Mouse (Mus musculus): ENCODE results near the gene Phf12. TPM values are rescaled to one million over a fixed set of nuclear protein-coding genes. Genes with fewer than 3 reads are reported as not detected.

Phf12 gene
- 10.8 and 11.6 TPM in 2 replicates for polyA plus RNA-seq (2014; fragmentation: Nextera tagmentation; extraction: Ambion mirVana)

GRCm38 (mm10) chr11:77982441-77982905 is at the start of gene Phf12:
Gene Phf12 (plus strand): TSS chr11:77982754.
- WGBS = under 1% methylated on average over 61 of the region's 62 CpGs
- no peaks in the 10 kb centered on the region for H3K9me3 ChIP-seq (ENCODE audit: control insufficient read depth, low read length)
- peaks cover 20% of the 10 kb centered on the region for H3K36me3 ChIP-seq (ENCODE audit: control insufficient read depth, insufficient read depth, low read length)
- H3K27ac ChIP-seq (replicated peaks in 1 of 2; ENCODE audit: control insufficient read depth in 1 of 2, insufficient read depth in 1 of 2, low read depth in 2 of 2, low read length in 2 of 2) = peak within 1 kb of the TSS; percentile 95 to 98
- peaks cover 7% of the 10 kb centered on the region for H3K27me3 ChIP-seq (ENCODE audit: control insufficient read depth, insufficient read depth, low read length)
- H3K4me2 ChIP-seq (ENCODE audit: low read length) = peak within 1 kb of the TSS; percentile 91
- peak within 1 kb of the TSS; percentile 92 to 96 for H3K4me3 ChIP-seq (ENCODE audit: control insufficient read depth in 1 of 2, insufficient read depth in 1 of 2, low read depth in 1 of 2, low read length in 2 of 2)
- peaks cover 4 to 18% of the 10 kb centered on the region in 2 experiments for H3K4me1 ChIP-seq (ENCODE audit: control insufficient read depth in 2 of 2, insufficient read depth in 2 of 2, low read length in 2 of 2)
- peak; percentile 92 for ATAC-seq (ENCODE audit: insufficient number of reproducible peaks, insufficient read depth, low FRiP score, low read depth)
- peak within 1 kb of the TSS; percentile 100 for H3K9ac ChIP-seq (ENCODE audit: low read length)

GRCm38 (mm10) chr11:77934111-77934521 is 48.4 kb upstream of the Phf12 start:
- ATAC-seq (ENCODE audit: insufficient number of reproducible peaks, insufficient read depth, low FRiP score, low read depth) = no peak
- Histone ChIP-seq H3K9me3 (ENCODE audit: control insufficient read depth, low read length) (no peaks in the 10 kb centered on the region), H3K9ac (ENCODE audit: low read length) (no peak overlapping the region), H3K36me3 (ENCODE audit: control insufficient read depth, insufficient read depth, low read length) (no peaks in the 10 kb centered on the region), H3K4me3 (ENCODE audit: control insufficient read depth in 1 of 2, insufficient read depth in 1 of 2, low read depth in 1 of 2, low read length in 2 of 2) (no peak overlapping the region), H3K4me1 (ENCODE audit: control insufficient read depth in 2 of 2, insufficient read depth in 2 of 2, low read length in 2 of 2) (peaks cover 0 to 11% of the 10 kb centered on the region in 2 experiments; a peak in 3 of 4 replicates), H3K4me2 (ENCODE audit: low read length) (no peak overlapping the region), H3K27me3 (ENCODE audit: control insufficient read depth, insufficient read depth, low read length) (peaks cover 83% of the 10 kb centered on the region), H3K27ac (replicated peaks in 1 of 2; ENCODE audit: control insufficient read depth in 1 of 2, insufficient read depth in 1 of 2, low read depth in 2 of 2, low read length in 2 of 2) (no peak overlapping the region)
- 4% methylated on average over 4 of the region's 4 CpGs for WGBS

- Histone ChIP-seq H3K27ac (replicated peaks in 1 of 2; ENCODE audit: control insufficient read depth in 1 of 2, insufficient read depth in 1 of 2, low read depth in 2 of 2, low read length in 2 of 2) (no peak overlapping the region), H3K36me3 (ENCODE audit: control insufficient read depth, insufficient read depth, low read length) (no peaks in the 10 kb centered on the region), H3K9me3 (ENCODE audit: control insufficient read depth, low read length) (no peaks in the 10 kb centered on the region), H3K27me3 (ENCODE audit: control insufficient read depth, insufficient read depth, low read length) (peaks cover 77% of the 10 kb centered on the region), H3K4me1 (ENCODE audit: control insufficient read depth in 2 of 2, insufficient read depth in 2 of 2, low read length in 2 of 2) (peaks cover 0 to 11% of the 10 kb centered on the region in 2 experiments; a peak in 3 of 4 replicates), H3K4me2 (ENCODE audit: low read length) (no peak overlapping the region), H3K4me3 (ENCODE audit: control insufficient read depth in 1 of 2, insufficient read depth in 1 of 2, low read depth in 1 of 2, low read length in 2 of 2) (no peak overlapping the region), H3K9ac (ENCODE audit: low read length) (no peak overlapping the region)
- no peak for ATAC-seq (ENCODE audit: insufficient number of reproducible peaks, insufficient read depth, low FRiP score, low read depth)
- WGBS = 41% methylated on average over 5 of the region's 5 CpGs
Measured at GRCm38 (mm10) chr11:77934568-77935311, 47.8 kb upstream of the Phf12 start.

GRCm38 (mm10) chr11:77936846-77937245 is 45.7 kb upstream of the Phf12 start:
- H3K36me3 ChIP-seq (ENCODE audit: control insufficient read depth, insufficient read depth, low read length) = no peaks in the 10 kb centered on the region
- H3K9ac ChIP-seq (ENCODE audit: low read length) = no peak overlapping the region
- 0 out of 4 replicates have a peak, but pooled peaks cover 0 to under 1% of the 10 kb centered on the region in 2 experiments for H3K4me1 ChIP-seq (ENCODE audit: control insufficient read depth in 2 of 2, insufficient read depth in 2 of 2, low read length in 2 of 2)
- H3K4me2 ChIP-seq (ENCODE audit: low read length) = no peak overlapping the region
- 6% methylated on average over 8 of the region's 8 CpGs for WGBS
- no peak for ATAC-seq (ENCODE audit: insufficient number of reproducible peaks, insufficient read depth, low FRiP score, low read depth)
- H3K27ac ChIP-seq (replicated peaks in 1 of 2; ENCODE audit: control insufficient read depth in 1 of 2, insufficient read depth in 1 of 2, low read depth in 2 of 2, low read length in 2 of 2) = no peak overlapping the region
- H3K27me3 ChIP-seq (ENCODE audit: control insufficient read depth, insufficient read depth, low read length) = peaks cover 59% of the 10 kb centered on the region
- H3K9me3 ChIP-seq (ENCODE audit: control insufficient read depth, low read length) = no peaks in the 10 kb centered on the region
- H3K4me3 ChIP-seq (ENCODE audit: control insufficient read depth in 1 of 2, insufficient read depth in 1 of 2, low read depth in 1 of 2, low read length in 2 of 2) = no peak overlapping the region

GRCm38 (mm10) chr11:77937649-77938410 is 44.7 kb upstream of the Phf12 start:
- no peaks in the 10 kb centered on the region for H3K4me1 ChIP-seq (ENCODE audit: control insufficient read depth in 2 of 2, insufficient read depth in 2 of 2, low read length in 2 of 2)
- ATAC-seq (ENCODE audit: insufficient number of reproducible peaks, insufficient read depth, low FRiP score, low read depth) = no peak
- H3K27me3 ChIP-seq (ENCODE audit: control insufficient read depth, insufficient read depth, low read length) = peaks cover 49% of the 10 kb centered on the region
- H3K36me3 ChIP-seq (ENCODE audit: control insufficient read depth, insufficient read depth, low read length) = no peaks in the 10 kb centered on the region
- H3K9me3 ChIP-seq (ENCODE audit: control insufficient read depth, low read length) = no peaks in the 10 kb centered on the region
- no peak overlapping the region for H3K4me2 ChIP-seq (ENCODE audit: low read length)
- 4% methylated on average over 4 of the region's 4 CpGs for WGBS
- H3K9ac ChIP-seq (ENCODE audit: low read length) = no peak overlapping the region
- H3K4me3 ChIP-seq (ENCODE audit: control insufficient read depth in 1 of 2, insufficient read depth in 1 of 2, low read depth in 1 of 2, low read length in 2 of 2) = no peak overlapping the region
- no peak overlapping the region for H3K27ac ChIP-seq (replicated peaks in 1 of 2; ENCODE audit: control insufficient read depth in 1 of 2, insufficient read depth in 1 of 2, low read depth in 2 of 2, low read length in 2 of 2)

GRCm38 (mm10) chr11:77942230-77942629 is 40.3 kb upstream of the Phf12 start:
- Histone ChIP-seq H3K4me2 (ENCODE audit: low read length) (no peak overlapping the region), H3K27ac (replicated peaks in 1 of 2; ENCODE audit: control insufficient read depth in 1 of 2, insufficient read depth in 1 of 2, low read depth in 2 of 2, low read length in 2 of 2) (no peak overlapping the region), H3K9me3 (ENCODE audit: control insufficient read depth, low read length) (no peaks in the 10 kb centered on the region), H3K4me1 (ENCODE audit: control insufficient read depth in 2 of 2, insufficient read depth in 2 of 2, low read length in 2 of 2) (no peaks in the 10 kb centered on the region), H3K36me3 (ENCODE audit: control insufficient read depth, insufficient read depth, low read length) (no peaks in the 10 kb centered on the region), H3K27me3 (ENCODE audit: control insufficient read depth, insufficient read depth, low read length) (peaks cover 25% of the 10 kb centered on the region), H3K4me3 (ENCODE audit: control insufficient read depth in 1 of 2, insufficient read depth in 1 of 2, low read depth in 1 of 2, low read length in 2 of 2) (no peak overlapping the region), H3K9ac (ENCODE audit: low read length) (no peak overlapping the region)
- ATAC-seq (ENCODE audit: insufficient number of reproducible peaks, insufficient read depth, low FRiP score, low read depth) = no peak
- WGBS = 64% methylated on average over 5 of the region's 5 CpGs

- no peak for ATAC-seq (ENCODE audit: insufficient number of reproducible peaks, insufficient read depth, low FRiP score, low read depth)
- Histone ChIP-seq H3K9ac (ENCODE audit: low read length) (no peak overlapping the region), H3K27me3 (ENCODE audit: control insufficient read depth, insufficient read depth, low read length) (peaks cover 55% of the 10 kb centered on the region), H3K4me1 (ENCODE audit: control insufficient read depth in 2 of 2, insufficient read depth in 2 of 2, low read length in 2 of 2) (no peaks in the 10 kb centered on the region), H3K36me3 (ENCODE audit: control insufficient read depth, insufficient read depth, low read length) (no peaks in the 10 kb centered on the region), H3K4me3 (ENCODE audit: control insufficient read depth in 1 of 2, insufficient read depth in 1 of 2, low read depth in 1 of 2, low read length in 2 of 2) (no peak overlapping the region), H3K27ac (replicated peaks in 1 of 2; ENCODE audit: control insufficient read depth in 1 of 2, insufficient read depth in 1 of 2, low read depth in 2 of 2, low read length in 2 of 2) (no peak overlapping the region), H3K4me2 (ENCODE audit: low read length) (no peak overlapping the region), H3K9me3 (ENCODE audit: control insufficient read depth, low read length) (no peaks in the 10 kb centered on the region)
- WGBS = 13% methylated on average over 9 of the region's 9 CpGs
Measured at GRCm38 (mm10) chr11:77947860-77948259, 34.7 kb upstream of the Phf12 start.
